Mouse (Mus musculus) cortical plate, adult 2 months (tissue): ENCODE measurements around the gene Mepe.
A peak's percentile ranks its signal among the peaks of the same experiment; 100 is the strongest.

Source experiments
- CTCF ChIP-seq: fragments of 200-500 bp; IDR thresholded peaks from 2 replicates; pipeline ENCODE4 v1.5.1; 2011; ENCODE audit warnings: mild to moderate bottlenecking, control low read depth, low read length; ENCODE audit not compliant: insufficient read depth; ENCODE audit errors: extremely low read depth
- POLR2A ChIP-seq: fragments of 200-500 bp; IDR thresholded peaks from 2 replicates; pipeline ENCODE4 v1.6.1; 2011; ENCODE audit warnings: mild to moderate bottlenecking, low read length, control low read depth; ENCODE audit not compliant: insufficient read depth; ENCODE audit errors: extremely low read depth

- TF ChIP-seq POLR2A: no peak
- TF ChIP-seq CTCF: peak; percentile 83
Observed at GRCm38 (mm10) chr5:104333231-104333640, 8.1 kb downstream of the Mepe start.
